Mouse (Mus musculus) lung, postnatal 0 days (tissue): ENCODE results near the gene Sgsm3.

Source experiments
- CTCF ChIP-seq: IDR thresholded peaks from 2 replicates; pipeline ENCODE4 v1.5.1; 2016; ENCODE audit warnings: antibody characterized with exemption, mild to moderate bottlenecking
- EP300 ChIP-seq: IDR thresholded peaks from 2 replicates; pipeline ENCODE4 v1.6.1; 2016; ENCODE audit warnings: antibody characterized with exemption, mild to moderate bottlenecking, control low read depth

GRCm38 (mm10) chr15:80983264-80983663 is 5.7 kb downstream of the Sgsm3 start:
- TF ChIP-seq CTCF: no peak
- TF ChIP-seq EP300: no peak
